Mouse (Mus musculus): Measurements from ENCODE around the gene Il2rb. TPM values are rescaled to one million over a fixed set of nuclear protein-coding genes. Genes with fewer than 3 reads are reported as not detected.

The Il2rb gene
- total RNA-seq, 2 experiments from 2014 or later = not detected

- intact Hi-C loops (cut with DNase I; ENCODE audit: low total_unique reads) = no loop called here
- DNase-seq = no peak
These were observed 63.4 kb downstream of the Il2rb start for GRCm38 (mm10) chr15:78431541-78432121.

GRCm38 (mm10) chr15:78430874-78431273, 64.2 kb downstream of the Il2rb start:
- intact Hi-C loops (cut with DNase I; ENCODE audit: low total_unique reads) = no loop called here
- DNase-seq = no peak

GRCm38 (mm10) chr15:78429871-78430622, 65.0 kb downstream of the Il2rb start:
- intact Hi-C loops (cut with DNase I; ENCODE audit: low total_unique reads) = no loop called here
- no peak for DNase-seq

Other genes starting within 250 kb of the Il2rb start
- gene Csf2rb2, start 189.6 kb downstream of the Il2rb start, total RNA-seq (2021) = 1 to 10 TPM in 1 of 2 experiments, under 1 TPM in 1; 0.93 to 1.9 TPM
- 1 to 10 TPM; 1.1 to 2.1 TPM for gene Csf2rb, start 169.5 kb downstream of the Il2rb start, total RNA-seq (2021)
- not detected for gene Tex33, start 99.4 kb downstream of the Il2rb start, total RNA-seq (2021)
- 10 to 100 TPM; 19.6 to 21.2 TPM for gene Tst, start 89.4 kb downstream of the Il2rb start, total RNA-seq (2021)
- gene Mpst, start 88.9 kb downstream of the Il2rb start, total RNA-seq (2021) = 10 to 100 TPM; 49.4 to 49.8 TPM
- 10 to 100 TPM; 34.6 to 41.4 TPM for gene Kctd17, start 66.7 kb downstream of the Il2rb start, total RNA-seq (2021)
- gene Tmprss6, start 26.6 kb downstream of the Il2rb start, total RNA-seq (2021) = not detected
- gene C1qtnf6, start 36.1 kb upstream of the Il2rb start, total RNA-seq (2021) = 10 to 100 TPM; 36.9 to 40.4 TPM
- under 1 TPM in 1 of 2 experiments, not detected in 1; 0.04 TPM for gene Sstr3, start 49.4 kb upstream of the Il2rb start, total RNA-seq (2021)
- gene Rac2, start 77.5 kb upstream of the Il2rb start, total RNA-seq (2021) = 1 to 10 TPM; 1.1 to 2.5 TPM
- 1 to 10 TPM; 2.9 to 3.3 TPM for gene Cyth4, start 101.8 kb upstream of the Il2rb start, total RNA-seq (2021)
- gene Elfn2, start 223.5 kb upstream of the Il2rb start, total RNA-seq (2021) = under 1 TPM; 0.07 to 0.62 TPM

Data from gastrocnemius, postnatal 14 days (tissue).